Mouse (Mus musculus) thymus, postnatal 25 days (tissue): ENCODE data around the gene Camta1.
A peak's percentile ranks its signal among the peaks of the same experiment; 100 is the strongest.

Source experiments
- DNase-seq: peaks from one replicate; pipeline ENCODE4 v3.0.0; 2022

Camta1 gene

DNA sequence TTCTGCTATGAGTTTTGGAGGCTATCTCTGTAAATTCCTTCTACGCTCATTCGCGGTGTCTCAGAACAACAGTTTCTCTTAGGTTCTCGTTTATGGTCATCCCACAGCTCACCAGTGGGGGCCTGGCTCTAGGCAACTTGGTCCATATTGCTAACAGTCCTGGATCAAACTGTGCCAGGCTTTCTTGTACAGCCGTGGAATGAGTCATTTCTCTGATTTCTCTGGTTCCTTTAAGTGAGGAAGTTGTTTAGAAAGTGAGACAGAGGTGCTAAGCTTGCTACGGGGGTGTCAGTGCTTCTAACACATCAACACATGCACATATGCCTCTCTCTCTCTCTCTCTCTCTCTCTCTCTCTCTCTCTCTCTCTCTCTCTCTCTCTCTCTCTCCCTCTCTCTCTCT, 355.0 kb downstream of the Camta1 start:
- DNase-seq: no peak

DNA sequence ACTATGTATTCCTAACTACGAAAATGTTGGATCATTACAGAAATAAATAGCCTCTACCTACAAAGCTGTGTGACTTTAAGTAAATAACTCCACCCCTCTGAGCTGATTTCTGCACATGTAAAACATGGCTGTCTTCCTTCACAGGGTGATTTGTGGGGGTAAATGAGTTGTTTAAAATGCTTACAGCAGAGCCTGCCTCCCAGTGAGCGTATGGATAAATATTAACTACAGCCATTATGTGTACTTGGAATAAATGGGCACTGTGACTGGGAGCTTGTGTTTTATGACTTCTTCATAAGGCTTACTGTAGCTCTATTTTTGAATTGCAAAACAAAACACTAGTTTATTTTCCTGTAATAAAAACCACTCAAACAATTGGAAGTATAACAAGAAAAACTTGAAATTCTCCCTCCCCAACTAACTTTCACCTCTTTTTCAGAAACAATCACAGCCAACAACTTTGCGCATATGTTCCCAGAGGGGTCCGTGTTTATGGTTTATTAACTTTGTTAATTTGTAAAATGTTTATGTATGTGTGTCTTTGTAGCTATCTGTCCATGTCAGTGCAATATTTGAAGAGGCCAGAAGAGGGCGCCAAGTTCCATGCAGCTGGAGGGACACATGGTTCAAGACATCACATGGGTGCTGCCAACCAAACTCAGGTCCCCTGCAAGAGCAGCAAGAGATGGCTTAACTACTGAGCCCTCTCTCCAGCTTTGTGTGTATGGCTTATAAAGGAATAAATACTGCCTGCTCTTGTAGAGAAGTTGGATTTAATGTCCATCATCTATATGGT, 363.0 kb downstream of the Camta1 start:
- no peak for DNase-seq

DNA sequence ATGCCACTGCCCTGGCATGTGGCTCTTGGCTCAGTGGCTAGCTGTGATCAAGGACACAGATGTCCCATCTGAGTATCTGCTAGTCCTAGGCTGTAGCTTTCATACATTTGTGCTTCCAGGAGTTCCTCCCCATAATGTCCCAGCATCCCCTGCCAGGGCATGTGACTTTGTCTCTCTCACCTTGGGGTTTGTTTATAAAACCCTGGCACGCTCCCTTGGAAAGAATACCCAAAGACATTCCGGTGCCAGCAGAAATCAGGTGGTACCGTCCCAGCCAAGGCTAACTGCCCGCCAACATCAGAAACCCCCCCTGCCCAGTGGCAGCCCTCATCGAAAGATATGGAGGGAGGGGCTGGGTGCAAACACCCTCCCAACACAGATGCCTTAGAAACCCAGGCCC, 365.1 kb downstream of the Camta1 start:
- DNase-seq: no peak

DNA sequence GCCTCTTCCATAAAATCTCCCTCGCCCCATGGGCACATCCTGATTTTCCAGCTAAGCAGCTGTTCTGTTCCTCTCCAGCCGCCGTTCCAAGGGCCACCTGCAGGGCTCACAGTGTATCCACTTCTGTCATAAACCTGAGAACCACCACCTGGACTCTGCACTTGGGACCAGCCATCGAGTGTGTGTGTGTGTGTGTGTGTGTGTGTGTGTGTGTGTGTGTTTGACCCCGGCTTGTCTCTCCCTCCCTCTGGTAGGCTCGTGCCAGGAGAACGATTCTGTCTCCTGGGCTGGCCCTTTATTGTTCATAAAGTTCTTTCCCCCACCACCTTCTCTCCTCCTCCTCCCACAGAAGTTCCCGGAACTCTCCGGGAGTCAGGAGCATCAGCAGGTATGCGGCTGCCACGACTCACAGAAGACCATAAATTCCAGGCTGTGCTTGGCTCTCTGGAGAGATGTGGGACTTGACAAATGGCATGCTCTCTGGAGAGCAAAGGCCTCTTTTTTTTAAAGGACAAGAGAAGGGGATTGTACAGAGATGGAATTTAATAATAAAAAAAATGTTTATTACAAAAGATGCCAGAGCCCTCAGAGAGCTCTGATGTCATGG, 366.3 kb downstream of the Camta1 start:
- no peak for DNase-seq

DNA sequence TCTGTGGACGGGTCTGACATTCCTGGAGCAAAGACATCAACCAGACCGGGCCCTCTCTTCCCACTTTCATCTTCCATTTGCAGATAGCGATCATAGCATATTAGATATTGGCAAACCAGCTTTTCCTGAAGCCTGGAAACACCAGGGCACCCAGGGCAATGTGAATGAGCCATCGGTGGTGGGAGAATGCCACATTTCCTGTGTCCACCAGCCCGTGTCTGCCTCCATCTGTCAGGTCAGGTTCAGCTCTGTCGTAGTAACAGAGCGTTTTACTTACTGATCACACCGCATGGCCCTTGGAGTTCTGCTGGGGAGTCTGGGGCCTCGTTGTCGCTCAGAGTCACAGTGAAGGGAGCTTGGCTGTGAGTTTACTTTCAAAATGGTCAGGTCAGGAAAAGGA, 368.9 kb downstream of the Camta1 start:
- no peak for DNase-seq

DNA sequence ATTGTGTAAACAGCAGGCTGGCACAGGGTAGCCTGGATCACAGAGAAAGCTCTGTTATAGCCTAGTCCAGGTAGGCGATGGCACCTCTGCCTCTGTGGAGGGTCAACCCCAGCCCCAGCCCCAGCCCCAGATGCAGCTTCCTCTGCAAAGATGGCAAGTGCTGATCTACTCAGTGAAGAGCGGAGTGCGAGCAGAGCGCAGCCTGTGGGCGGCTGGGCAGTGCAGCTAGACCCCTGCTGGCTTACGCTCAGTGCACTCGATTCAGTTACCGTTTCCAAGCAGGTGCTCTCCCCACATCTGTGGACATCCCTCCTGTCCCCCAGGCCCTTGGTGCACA, 377.7 kb downstream of the Camta1 start:
- DNase-seq: no peak

DNA sequence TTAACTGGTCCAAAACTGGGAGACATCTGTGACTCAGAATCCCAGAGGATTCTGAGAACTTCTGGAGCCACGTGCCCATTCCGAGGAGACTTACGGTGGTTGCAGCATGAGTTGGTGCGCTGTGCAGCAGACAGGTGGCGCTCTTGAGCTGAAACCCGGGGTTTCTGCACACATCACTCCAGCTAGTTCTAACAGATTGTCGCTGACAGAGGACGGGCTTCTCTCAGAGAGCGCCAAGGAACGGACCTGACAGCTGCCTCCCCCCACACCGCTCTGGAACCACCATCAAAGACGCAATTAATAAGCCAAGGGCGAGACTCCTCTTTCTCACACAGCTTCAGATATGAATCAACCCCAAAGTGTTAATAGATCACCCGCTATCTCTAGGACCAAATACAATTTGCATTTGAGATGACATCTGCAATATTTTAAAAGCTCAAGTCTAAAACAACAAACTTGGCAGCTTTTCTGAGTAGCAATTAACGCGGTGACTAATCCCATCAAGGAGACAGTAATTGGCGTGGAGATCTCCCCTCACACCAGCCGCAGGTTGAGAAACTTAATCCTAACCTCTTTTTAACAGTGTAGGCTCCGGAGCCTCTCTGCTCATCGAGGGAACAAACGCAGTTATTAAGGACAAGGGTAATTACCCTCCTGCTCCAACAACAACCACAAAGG, 378.2 kb downstream of the Camta1 start:
- peak; percentile 10 for DNase-seq

DNA sequence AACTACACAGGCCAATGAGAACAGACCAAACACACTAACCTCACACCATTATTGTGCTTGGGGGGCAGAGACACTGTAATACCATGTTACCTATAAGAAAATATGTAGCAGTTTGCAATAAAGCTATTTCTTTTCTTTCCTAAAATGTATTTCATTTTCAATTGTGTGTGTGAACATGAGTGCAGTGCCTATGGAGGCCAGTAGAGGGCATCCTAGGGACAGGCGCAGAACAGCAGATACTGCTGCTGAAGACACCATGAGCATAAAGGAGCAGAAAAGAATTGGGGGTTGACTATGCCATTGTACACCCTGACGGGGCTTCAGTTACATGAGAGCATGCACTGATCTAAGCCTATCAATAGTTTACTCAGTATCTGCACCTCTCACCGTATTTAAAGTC, 380.7 kb downstream of the Camta1 start:
- DNase-seq: no peak

DNA sequence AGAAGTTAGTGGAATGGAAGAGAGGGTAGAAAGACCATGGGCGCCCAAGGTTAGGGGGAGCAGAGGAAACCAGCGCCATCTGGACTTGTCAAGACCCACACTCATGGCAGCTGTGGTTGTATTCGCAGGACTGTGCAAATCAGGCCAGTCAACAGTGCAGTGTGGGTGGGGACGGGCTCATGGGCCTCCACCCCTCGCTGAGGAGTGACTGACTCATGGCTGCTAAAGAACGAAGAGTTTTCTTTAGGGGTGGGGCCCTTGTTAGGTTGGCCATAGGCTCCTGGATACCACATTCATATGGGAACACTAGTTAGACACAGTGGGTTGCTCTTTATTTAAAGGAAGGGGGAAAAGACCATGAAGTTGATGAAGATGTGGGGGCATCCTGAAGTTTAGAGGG, 383.7 kb downstream of the Camta1 start:
- DNase-seq: no peak

DNA sequence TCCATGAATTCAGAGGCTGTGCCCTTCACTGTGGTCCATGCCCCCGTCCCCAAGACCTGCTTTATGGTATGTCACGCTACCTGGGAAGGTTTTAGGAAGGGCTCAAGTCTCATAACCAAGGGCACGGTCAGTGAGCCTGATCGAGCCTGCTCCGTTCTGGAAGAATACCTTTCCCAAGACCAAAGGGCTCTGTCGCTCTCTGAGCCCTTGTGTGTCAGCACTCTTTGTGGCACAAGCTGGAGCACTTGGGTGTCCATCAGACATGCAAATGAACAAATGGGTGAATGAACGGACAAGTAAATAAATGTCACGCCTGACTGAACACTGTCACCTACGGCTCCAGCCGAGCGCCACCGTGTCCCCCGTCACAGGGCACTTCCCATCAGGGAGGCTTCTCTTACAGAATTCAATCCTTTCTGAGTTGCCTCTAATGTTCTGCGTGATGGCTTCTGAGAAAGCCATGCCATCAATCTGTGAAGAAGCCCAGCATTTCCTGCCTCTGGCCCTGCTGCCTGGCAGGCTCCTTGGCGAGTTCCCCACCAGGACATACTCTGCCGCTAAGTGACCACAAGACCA, 386.7 kb downstream of the Camta1 start:
- no peak for DNase-seq

DNA sequence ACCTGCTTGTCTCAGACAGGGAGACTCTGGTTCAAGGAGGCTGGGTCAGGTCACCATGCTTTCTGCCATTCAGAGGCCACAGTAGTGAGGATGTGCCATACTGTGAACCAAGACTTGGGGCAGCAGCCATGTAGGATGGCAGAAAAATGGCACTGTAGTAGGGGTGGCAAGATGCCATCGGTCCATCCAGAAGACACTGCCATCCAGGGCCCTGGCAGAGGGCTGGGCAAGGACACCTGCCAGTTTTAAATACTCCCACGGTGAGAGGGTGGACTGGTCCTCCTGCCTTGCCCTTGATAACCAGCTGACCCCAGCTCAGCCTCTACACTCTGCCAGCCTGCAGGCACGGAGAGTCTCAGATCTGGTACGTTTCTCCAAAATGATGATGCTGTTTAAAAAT, 389.8 kb downstream of the Camta1 start:
- DNase-seq: no peak

DNA sequence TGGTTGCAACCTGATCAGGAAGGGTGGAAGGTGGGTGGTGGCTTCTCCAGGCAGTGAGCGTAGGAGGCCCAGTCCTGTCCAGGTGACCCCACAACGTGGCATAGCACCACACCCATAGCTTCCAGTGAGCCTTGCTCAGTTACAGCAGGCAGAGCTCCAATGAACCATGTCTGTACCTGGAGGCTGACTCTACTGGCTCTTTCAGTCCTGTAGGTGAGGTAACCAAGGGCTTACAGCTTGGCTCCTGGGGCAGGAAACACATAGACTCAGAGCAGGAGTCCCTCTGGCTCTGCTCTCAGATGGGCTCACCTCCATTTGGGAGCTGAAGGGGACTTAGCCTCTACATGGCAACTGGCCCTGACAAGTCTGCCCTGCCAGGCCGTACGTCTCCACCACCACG, 393.3 kb downstream of the Camta1 start:
- no peak for DNase-seq

DNA sequence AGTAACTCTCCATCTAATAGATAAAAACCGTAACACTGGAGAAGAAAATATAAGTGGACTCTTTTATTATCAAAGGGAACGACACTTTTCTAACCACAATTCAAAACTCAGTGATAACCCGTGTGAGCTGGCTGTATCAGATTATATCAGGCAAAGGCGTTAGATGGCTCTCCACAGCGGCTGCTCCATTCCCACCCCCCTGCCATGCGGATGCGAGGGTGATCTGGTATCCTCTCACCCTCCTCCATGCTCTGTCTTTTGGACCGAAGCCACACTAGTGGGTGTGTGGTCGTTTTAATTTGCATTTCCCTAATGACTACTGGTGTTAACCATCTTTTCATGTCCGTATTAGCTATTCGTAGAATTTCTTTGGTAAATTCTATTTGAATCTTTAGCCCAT, 403.0 kb downstream of the Camta1 start:
- no peak for DNase-seq

DNA sequence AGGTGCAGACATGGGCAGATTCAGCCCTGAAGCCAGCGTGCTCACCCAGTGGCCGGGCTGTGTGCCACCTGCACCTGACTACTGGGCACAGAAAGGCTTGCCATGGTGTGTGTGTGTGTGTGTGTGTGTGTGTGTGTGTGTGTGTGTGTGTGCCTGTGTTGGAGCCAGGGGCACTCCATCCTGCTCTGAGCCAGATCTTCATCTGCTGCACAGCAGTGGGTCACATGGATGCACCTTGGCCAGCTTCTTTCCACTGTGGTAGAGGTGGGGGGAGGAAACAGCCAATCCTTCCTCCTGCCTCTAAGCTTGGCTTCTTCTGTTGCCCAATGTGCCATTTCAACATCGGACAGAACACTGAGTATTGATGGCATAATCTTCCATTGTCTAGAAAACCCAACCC, 407.1 kb downstream of the Camta1 start:
- no peak for DNase-seq

DNA sequence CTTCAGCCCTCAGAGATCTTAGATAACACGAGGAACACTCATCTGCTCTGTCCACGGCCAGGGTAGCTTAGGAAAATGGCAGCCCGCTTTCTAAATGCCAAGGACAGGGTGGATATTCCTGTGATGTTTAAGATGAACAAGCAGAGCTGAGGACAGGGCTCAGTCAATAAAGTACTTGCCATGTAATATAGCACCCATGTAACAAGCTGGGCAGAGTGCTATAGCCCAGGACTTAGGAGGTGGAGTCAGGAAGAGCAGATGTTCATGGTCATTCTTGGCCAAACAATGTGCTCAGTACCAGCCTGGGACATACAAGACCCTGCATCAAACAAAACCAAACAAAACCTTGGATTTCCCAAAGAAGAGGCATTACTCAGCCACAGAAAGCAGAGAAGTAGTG, 407.6 kb downstream of the Camta1 start:
- no peak for DNase-seq

DNA sequence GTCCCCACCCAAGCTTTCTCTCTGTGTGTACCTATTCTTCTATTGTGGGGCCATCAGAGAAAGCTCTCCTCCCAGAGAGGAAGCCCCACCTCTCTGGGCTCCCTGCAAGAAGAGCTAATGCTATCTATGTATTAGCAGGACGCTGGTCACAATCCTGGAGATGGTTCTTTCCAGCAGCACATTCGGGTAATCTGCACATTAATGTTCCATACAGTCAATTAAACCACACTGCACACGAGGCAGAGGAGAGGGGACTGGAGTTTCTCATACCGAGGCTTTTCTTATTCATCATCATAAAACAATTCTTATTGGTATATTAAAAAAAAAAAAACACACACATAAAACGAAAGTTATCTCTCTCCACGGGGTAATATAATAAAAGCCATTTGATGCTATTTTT, 409.8 kb downstream of the Camta1 start:
- no peak for DNase-seq

DNA sequence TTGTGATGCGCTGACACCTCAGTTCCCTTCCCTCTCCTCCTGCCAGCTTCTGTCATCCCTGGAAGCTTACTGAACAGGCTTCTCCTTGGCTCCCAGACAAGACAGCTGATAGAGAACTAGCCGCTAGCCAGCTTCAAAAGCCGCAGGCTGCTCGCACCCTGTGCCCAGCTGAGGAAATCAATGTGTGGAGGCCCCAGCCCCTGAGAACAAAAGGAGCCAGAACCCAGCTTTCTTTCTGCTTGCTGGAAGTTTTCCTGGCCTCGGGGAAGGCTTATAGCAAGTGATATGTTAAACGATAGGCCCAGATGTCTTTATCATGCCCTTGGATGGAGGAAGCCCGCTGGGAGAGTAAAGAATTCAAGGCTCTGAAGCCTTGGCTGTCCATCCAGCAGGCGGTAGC, 411.7 kb downstream of the Camta1 start:
- no peak for DNase-seq

DNA sequence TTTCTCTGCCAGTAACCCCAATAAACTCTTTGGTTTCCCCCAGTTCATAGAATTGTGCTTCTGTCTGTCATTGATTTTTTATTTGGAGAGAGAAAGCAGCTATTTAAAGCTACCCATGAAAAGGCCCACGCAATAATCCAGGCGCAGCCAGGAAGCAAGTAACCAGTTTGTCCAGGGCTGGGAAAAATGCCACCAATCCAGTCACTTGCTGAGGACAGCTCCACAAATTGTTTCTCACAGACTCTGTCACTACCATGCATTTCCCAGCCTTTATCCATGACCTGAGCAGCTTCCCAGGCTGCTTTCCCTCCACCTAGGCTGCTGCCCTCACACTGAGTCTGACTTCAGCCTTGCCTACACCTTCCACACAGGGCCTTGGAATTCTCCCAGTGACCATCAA, 413.3 kb downstream of the Camta1 start:
- DNase-seq: no peak

DNA sequence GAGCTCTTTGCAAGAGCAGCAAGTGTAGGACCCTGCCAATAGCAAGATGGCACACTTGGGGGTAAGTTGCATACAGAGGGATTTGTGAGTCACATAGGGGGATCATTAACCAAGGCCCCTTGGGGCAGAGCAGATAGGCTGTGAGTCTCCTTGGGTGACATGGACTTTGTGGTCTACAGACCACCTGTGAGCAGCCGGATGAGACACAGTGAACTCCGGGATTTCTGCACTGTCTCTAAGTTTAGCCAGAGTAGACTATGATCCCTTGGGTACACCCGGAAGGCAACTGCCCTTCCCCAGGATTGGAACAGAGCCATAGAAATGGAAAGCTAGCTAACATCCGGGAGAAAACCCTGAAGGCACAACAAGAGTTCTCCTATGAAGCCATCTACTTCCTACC, 417.0 kb downstream of the Camta1 start:
- DNase-seq: no peak

DNA sequence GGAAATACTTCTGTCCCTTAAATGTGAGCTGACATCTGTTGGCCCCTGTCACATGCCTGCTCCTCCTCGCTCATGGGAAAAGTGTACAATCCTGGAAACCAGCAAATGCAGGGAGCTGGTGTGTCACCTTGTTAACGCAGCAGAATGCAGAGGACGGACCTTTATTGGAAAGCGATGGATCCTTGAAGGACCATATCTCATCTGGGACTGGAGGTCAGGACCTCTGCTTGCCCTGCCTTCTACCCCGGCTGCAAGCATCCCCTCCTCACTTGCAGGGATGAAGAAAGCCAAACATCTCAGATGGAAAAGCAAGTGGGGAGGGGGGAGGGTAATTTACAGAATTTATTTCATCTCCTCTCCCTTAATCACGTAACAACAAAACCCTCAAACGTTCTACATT, 423.1 kb downstream of the Camta1 start:
- DNase-seq: no peak

DNA sequence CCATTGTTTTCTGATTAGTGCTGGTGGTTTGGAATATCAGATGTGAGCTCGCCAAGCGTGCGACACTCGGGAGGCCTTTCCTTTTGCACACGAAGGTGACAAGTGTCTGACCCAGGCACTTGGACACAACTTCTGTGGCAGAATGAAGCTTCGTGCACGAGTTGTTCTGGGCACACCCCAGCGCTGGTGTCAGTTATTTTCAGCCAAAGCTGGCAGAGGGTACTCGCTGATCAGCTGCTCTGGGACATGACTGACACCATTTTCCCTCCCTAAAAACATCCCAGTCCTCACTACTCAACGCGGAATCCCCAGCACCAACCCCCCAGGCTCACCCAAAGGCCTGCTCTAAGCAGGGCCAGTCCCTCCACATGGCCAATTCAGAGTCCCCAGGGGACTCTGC, 423.8 kb downstream of the Camta1 start:
- no peak for DNase-seq

DNA sequence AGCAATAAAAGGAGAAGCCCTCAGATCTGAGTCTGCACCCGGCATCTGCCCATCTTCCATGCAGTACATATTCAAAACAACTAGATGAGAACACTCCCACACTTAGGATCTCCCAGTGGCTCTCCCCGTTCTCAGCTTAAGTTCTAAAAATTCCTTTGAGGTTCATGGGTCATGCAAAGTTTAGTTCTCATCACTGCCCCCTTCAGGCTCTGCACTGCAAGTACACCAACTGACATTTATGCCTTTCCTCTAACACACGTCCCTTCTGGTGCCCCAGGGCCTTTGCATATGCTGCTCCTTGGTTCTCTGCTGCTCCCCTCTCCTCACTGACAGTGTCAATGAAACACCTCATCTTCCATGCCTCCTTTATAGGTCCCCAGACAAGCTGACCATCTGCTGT, 436.5 kb downstream of the Camta1 start:
- no peak for DNase-seq

DNA sequence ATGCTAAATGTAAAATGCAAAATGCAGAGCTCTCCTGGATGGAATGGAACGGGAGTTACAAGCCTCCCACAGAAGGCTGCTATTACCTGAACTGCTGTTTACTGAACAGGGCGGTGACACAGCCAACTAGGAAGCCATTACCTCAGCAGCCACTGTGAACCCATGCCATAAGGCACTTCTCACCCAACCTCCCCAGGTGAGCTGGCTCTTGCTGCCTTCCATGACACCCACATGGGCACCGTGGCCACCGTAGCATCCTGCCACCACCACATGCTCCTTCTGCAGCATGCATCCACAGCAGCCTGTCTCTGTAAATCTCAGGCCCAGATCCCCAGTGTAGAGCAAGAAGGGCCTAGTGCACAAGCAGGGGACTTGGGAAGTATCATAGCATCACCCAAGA, 438.8 kb downstream of the Camta1 start:
- no peak for DNase-seq

DNA sequence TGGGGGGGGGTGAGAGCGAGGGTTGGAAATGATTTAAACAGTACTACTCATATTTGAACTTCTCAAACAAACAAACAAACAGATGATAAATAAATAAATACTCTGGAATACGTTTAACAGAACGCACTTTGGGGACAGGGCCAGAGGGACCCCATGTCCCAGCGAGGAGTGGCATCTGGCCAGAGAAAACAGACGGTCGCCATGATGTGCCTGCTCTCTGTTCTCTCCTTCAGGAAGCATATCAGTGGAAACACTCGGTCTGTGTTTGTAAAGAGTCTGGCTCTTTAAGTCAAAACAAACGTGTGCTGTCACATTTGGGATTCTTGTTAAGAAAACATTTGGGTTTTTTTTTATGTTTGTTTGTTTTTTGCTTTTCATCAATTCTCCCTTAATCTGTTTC, 439.3 kb downstream of the Camta1 start:
- DNase-seq: no peak
